Mouse (Mus musculus) hindbrain, embryonic 13.5 days (tissue): ENCODE measurements at regions not wholly inside any gene's neighbourhood (a gene's known extent, or its start where the extent isn't known, plus 50 kb on each side); places are given as distances from the start of the nearest gene placed in this dataset.

Source experiments
- ATAC-seq: fragments of 200-750 bp; cut with Nextera tagmentation; 2 replicates; pipeline ENCODE4 v1.8.0; 2017; ENCODE audit warnings: moderate TSS enrichment; ENCODE audit not compliant: low FRiP score
- H3K27ac ChIP-seq: fragments of 300-500 bp; sonication (generic); 2 replicates; pipeline ENCODE4 v1.5.1; 2015; ENCODE audit warnings: inconsistent platforms, mild to moderate bottlenecking, moderate library complexity
- H3K27me3 ChIP-seq: fragments of 300-500 bp; sonication (generic); 2 replicates; pipeline ENCODE4 v1.6.1; 2015; ENCODE audit warnings: mild to moderate bottlenecking, inconsistent platforms
- H3K36me3 ChIP-seq: fragments of 300-500 bp; sonication (generic); 2 replicates; pipeline ENCODE4 v1.6.1; 2015; ENCODE audit warnings: mild to moderate bottlenecking, inconsistent platforms
- H3K4me1 ChIP-seq: fragments of 300-500 bp; sonication (generic); replicated peaks from 2 replicates; pipeline ENCODE4 v1.6.1; 2015; ENCODE audit warnings: inconsistent platforms
- H3K4me2 ChIP-seq: fragments of 300-500 bp; sonication (generic); 2 replicates; pipeline ENCODE4 v1.6.1; 2015; ENCODE audit warnings: inconsistent platforms, mild to moderate bottlenecking, moderate library complexity
- H3K4me3 ChIP-seq: fragments of 300-500 bp; sonication (generic); 2 replicates; pipeline ENCODE4 v1.5.1; 2015; ENCODE audit warnings: mild to moderate bottlenecking, inconsistent platforms
- H3K9ac ChIP-seq: fragments of 300-500 bp; sonication (generic); 2 replicates; pipeline ENCODE4 v1.6.1; 2015; ENCODE audit warnings: mild to moderate bottlenecking, inconsistent platforms
- H3K9me3 ChIP-seq: fragments of 300-500 bp; sonication (generic); 2 replicates; pipeline ENCODE4 v1.6.1; 2016; ENCODE audit warnings: inconsistent platforms
- WGBS: fragments of 180-500 bp; shearing (Covaris S2); methylation state at CpG from one replicate; pipeline ENCODE4 v1.1.7; 2015; 5-methylcytosine and 5-hydroxymethylcytosine counted together

DNA sequence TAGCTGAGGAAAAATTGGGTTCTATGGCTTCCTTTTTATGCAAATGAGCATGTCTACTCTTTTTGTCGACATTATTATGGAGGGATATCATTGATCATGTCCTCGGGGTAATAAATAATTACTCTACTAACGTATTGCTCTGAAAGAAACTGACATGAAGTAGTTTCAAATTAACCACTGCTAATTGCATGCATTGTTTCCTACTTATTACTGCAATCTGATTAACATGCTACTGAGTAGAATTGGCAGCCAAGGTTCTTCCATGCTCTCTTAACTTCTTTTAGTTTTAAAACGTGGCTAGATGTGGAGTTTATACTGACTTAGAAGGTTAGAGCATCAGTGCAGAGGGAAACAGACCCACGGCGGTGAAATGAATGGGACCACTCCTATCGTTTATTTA is 137.3 kb upstream of the Gk2 start:
- Histone ChIP-seq H3K36me3 (no peaks in the 10 kb centered on the region), H3K27ac (no peak overlapping the region), H3K4me3 (no peak overlapping the region), H3K4me1 (no peaks in the 10 kb centered on the region; the same call in 1 of the 2 replicates), H3K4me2 (no peak overlapping the region), H3K27me3 (no peaks in the 10 kb centered on the region), H3K9me3 (no peaks in the 10 kb centered on the region), H3K9ac (no peak overlapping the region)
- ATAC-seq = no peak
- WGBS = 62% methylated on average over 7 of the region's 7 CpGs

- 0 out of 2 replicates have a peak, but pooled peaks have one; percentile 36 for ATAC-seq
- Histone ChIP-seq H3K27me3 (no peaks in the 10 kb centered on the region), H3K9ac (no peak overlapping the region), H3K36me3 (no peaks in the 10 kb centered on the region), H3K4me1 (no peaks in the 10 kb centered on the region), H3K4me3 (no peak overlapping the region), H3K27ac (no peak overlapping the region), H3K9me3 (no peaks in the 10 kb centered on the region), H3K4me2 (no peak overlapping the region)
- WGBS = 62% methylated on average over 2 of the region's 2 CpGs
Observed at GRCm38 (mm10) chr5:97582509-97582908, 125.7 kb upstream of the Gk2 start.

- WGBS = 84% methylated on average over 5 of the region's 5 CpGs
- no peak for ATAC-seq
- Histone ChIP-seq H3K4me1 (no peaks in the 10 kb centered on the region), H3K9me3 (no peaks in the 10 kb centered on the region), H3K9ac (no peak overlapping the region), H3K36me3 (no peaks in the 10 kb centered on the region), H3K4me3 (no peak overlapping the region), H3K4me2 (no peak overlapping the region), H3K27ac (no peak overlapping the region), H3K27me3 (no peaks in the 10 kb centered on the region)
Observed at GRCm38 (mm10) chr5:97565486-97565885, 108.7 kb upstream of the Gk2 start.

- ATAC-seq = no peak
- no peaks in the 10 kb centered on the region for H3K36me3 ChIP-seq
Observed at GRCm38 (mm10) chr5:97563724-97564123, 106.9 kb upstream of the Gk2 start.

DNA sequence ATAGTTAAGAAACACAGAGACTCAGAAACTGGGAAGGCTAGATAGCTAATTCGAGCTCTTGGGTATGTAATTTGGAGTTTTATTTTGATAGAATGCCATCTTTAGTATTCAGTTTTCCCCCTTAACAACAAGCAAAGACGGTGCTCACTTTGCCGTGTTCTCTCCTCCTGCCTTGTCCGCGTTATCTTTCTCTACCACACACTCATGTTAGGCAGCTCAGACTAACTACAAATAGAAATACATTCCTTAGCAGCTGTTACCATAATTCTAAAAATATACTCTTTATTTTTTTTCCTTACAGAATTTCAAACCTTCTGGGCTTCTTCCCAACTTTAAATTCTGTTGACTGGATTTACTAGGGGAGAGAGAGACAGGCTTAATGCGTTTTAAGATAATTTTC is 97.5 kb upstream of the Gk2 start:
- H3K4me3 ChIP-seq = no peak overlapping the region
- H3K9me3 ChIP-seq = no peaks in the 10 kb centered on the region
- no peak overlapping the region for H3K4me2 ChIP-seq
- WGBS = 86% methylated on average over 6 of the region's 6 CpGs
- H3K9ac ChIP-seq = no peak overlapping the region
- ATAC-seq = no peak
- no peaks in the 10 kb centered on the region for H3K4me1 ChIP-seq
- no peaks in the 10 kb centered on the region for H3K27me3 ChIP-seq
- H3K27ac ChIP-seq = no peak overlapping the region
- no peaks in the 10 kb centered on the region for H3K36me3 ChIP-seq

More at GRCm38 (mm10) chr5:97563724-97564123, 106.9 kb upstream of the Gk2 start:
- no peak overlapping the region for H3K4me2 ChIP-seq
- H3K9ac ChIP-seq = no peak overlapping the region
- H3K27ac ChIP-seq = no peak overlapping the region
- no peaks in the 10 kb centered on the region for H3K4me1 ChIP-seq
- no peaks in the 10 kb centered on the region for H3K9me3 ChIP-seq
- no peak overlapping the region for H3K4me3 ChIP-seq
- WGBS = 80% methylated on average over 6 of the region's 6 CpGs
- H3K27me3 ChIP-seq = no peaks in the 10 kb centered on the region

DNA sequence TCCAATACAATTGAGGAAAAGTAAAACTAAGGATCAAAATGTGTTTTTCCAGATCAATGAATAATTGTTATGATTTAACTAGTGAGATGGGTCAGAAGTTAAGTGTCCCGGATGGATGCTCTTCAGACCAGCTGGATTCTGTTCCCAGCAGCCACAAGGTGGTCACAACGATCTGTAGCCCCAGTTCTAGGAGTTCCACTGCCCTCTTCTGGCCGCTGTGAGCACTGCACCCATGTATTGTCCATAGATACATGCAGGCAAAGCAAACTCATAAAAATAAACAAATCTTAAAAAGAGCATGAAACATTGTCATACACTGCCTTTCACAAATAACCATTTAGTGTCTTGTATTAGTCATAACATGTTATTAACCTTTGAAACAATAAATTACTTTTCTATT is 96.3 kb upstream of the Gk2 start:
- no peak for ATAC-seq
- WGBS = 64% methylated on average over 3 of the region's 3 CpGs
- Histone ChIP-seq H3K4me2 (no peak overlapping the region), H3K4me3 (no peak overlapping the region), H3K27me3 (no peaks in the 10 kb centered on the region), H3K36me3 (no peaks in the 10 kb centered on the region), H3K9ac (no peak overlapping the region), H3K9me3 (no peaks in the 10 kb centered on the region), H3K4me1 (no peaks in the 10 kb centered on the region), H3K27ac (no peak overlapping the region)

GRCm38 (mm10) chr5:97537492-97538257 is 80.9 kb upstream of the Gk2 start:
- peaks cover 3% of the 10 kb centered on the region; the same call in 1 of the 2 replicates for H3K4me1 ChIP-seq
- H3K4me3 ChIP-seq = no peak overlapping the region
- no peaks in the 10 kb centered on the region for H3K9me3 ChIP-seq
- no peak overlapping the region for H3K9ac ChIP-seq
- no peak overlapping the region for H3K4me2 ChIP-seq
- 0 out of 2 replicates have a peak, but pooled peaks cover 3% of the 10 kb centered on the region for H3K27me3 ChIP-seq
- no peak overlapping the region for H3K27ac ChIP-seq
- ATAC-seq = 0 out of 2 replicates have a peak, but pooled peaks have one; percentile 46
- H3K36me3 ChIP-seq = no peaks in the 10 kb centered on the region
- 25% methylated on average over 3 of the region's 3 CpGs for WGBS

DNA sequence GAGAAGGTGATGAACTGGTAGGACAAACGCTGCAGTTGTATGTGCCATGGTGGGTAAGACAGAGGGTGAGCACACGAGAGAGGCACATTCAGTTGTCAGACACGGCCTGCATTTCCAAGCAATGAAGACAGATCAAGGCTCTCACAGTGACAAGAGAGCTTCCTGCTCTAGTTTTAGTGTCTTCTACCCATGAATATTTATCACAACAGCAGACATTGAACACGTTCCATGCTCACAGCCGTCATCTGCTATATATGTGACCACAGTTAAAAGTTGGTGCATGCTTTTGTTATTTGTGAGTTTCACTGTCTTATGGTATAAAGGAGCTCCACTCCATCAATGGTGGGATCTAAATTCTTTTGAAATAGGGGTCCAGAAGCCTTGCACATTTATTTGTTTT is 76.9 kb upstream of the Gk2 start:
- no peak overlapping the region for H3K4me3 ChIP-seq
- H3K27ac ChIP-seq = no peak overlapping the region
- H3K4me1 ChIP-seq = peaks cover 3% of the 10 kb centered on the region; the same call in 1 of the 2 replicates
- H3K4me2 ChIP-seq = no peak overlapping the region
- ATAC-seq = no peak
- H3K9ac ChIP-seq = no peak overlapping the region
- no peaks in the 10 kb centered on the region for H3K27me3 ChIP-seq
- no peaks in the 10 kb centered on the region for H3K9me3 ChIP-seq
- WGBS = 72% methylated on average over 5 of the region's 5 CpGs
- H3K36me3 ChIP-seq = no peaks in the 10 kb centered on the region

DNA sequence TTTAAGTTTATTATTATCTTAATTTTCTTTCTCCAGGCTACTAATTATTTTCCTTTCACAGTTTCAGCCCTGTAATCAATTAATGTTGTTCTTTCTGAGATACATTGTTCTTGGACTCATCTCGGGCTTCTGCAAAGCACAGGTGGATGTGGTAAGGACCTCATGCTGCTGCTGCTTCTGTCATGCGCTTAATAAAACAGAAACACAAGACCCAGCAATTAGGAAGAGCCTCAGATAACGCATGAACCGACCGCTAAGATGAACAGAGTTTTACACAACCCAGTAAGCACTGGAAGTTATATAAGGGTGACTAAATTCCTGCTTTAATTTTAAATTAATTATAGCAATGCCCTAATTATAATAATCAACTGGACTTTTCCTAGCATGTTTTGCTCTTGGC is 70.7 kb upstream of the Gk2 start:
- no peak for ATAC-seq
- Histone ChIP-seq H3K9me3 (no peaks in the 10 kb centered on the region), H3K27me3 (no peaks in the 10 kb centered on the region), H3K9ac (no peak overlapping the region), H3K36me3 (no peaks in the 10 kb centered on the region), H3K4me2 (no peak overlapping the region), H3K4me3 (no peak overlapping the region), H3K27ac (no peak overlapping the region), H3K4me1 (no peaks in the 10 kb centered on the region)
- 69% methylated on average over 5 of the region's 5 CpGs for WGBS
